Mouse (Mus musculus) liver, embryonic 11.5 days (tissue): ENCODE measurements around the gene Vmn1r159. TPM values are rescaled to one million over a fixed set of nuclear protein-coding genes. Genes with fewer than 3 reads are reported as not detected.
"Not testable (repeated sequence)": the region's sequence is repeated elsewhere in the genome, so short reads cannot be mapped to it uniquely, and the experiment has no call there.

ENCODE experiments used
- ATAC-seq: fragments of 200-750 bp; cut with Nextera tagmentation; replicated peaks from 2 replicates; pipeline ENCODE4 v1.8.0; 2017; ENCODE audit warnings: moderate number of reproducible peaks, mild to moderate bottlenecking, moderate TSS enrichment, moderate library complexity; ENCODE audit not compliant: low FRiP score
- DNase-seq: peaks from one replicate; pipeline ENCODE4 v3.0.0-alpha.2; 2017; ENCODE audit warnings: low spot score
- H3K27ac ChIP-seq: fragments of 300-500 bp; sonication (generic); 2 replicates; pipeline ENCODE4 v1.5.1; 2014; ENCODE audit warnings: mild to moderate bottlenecking, low read depth, low read length, control low read depth
- H3K27me3 ChIP-seq: fragments of 300-500 bp; sonication (generic); replicated peaks from 2 replicates; pipeline ENCODE4 v1.6.1; 2014; ENCODE audit warnings: low read length, mixed read lengths; ENCODE audit not compliant: control insufficient read depth, insufficient read depth
- H3K36me3 ChIP-seq: fragments of 300-500 bp; sonication (generic); 2 replicates; pipeline ENCODE4 v1.6.1; 2014; ENCODE audit warnings: mild to moderate bottlenecking, low read length, moderate library complexity, mixed read lengths; ENCODE audit not compliant: control insufficient read depth, insufficient read depth
- H3K4me1 ChIP-seq: fragments of 300-500 bp; sonication (generic); replicated peaks from 2 replicates; pipeline ENCODE4 v1.6.1; 2014; ENCODE audit warnings: low read length, mixed read lengths; ENCODE audit not compliant: control insufficient read depth, insufficient read depth
- H3K4me2 ChIP-seq: fragments of 300-500 bp; sonication (generic); 2 replicates; pipeline ENCODE4 v1.6.1; 2014; ENCODE audit warnings: mild to moderate bottlenecking, control low read depth, moderate library complexity
- H3K4me3 ChIP-seq: fragments of 300-500 bp; sonication (generic); 2 replicates; pipeline ENCODE4 v1.5.1; 2014; ENCODE audit warnings: low read depth, low read length, control low read depth
- H3K9ac ChIP-seq: fragments of 300-500 bp; sonication (generic); 2 replicates; pipeline ENCODE4 v1.6.1; 2014; ENCODE audit warnings: low read depth, low read length, control low read depth
- H3K9me3 ChIP-seq: fragments of 300-500 bp; sonication (generic); 2 replicates; pipeline ENCODE4 v1.6.1; 2016; ENCODE audit warnings: low read length, inconsistent platforms, mixed read lengths; ENCODE audit not compliant: control insufficient read depth
- WGBS: fragments of 180-500 bp; shearing (Covaris S2); extraction: QIAGEN DNeasy Blood & Tissue Kit; methylation state at CpG from one replicate; pipeline ENCODE4 v1.1.7; 2014; 5-methylcytosine and 5-hydroxymethylcytosine counted together
- polyA plus RNA-seq: library from polyadenylated mRNA; unstranded; fragments of >200 nt; fragmentation: Nextera tagmentation; extraction: Ambion mirVana; gene quantifications from 2 replicates; pipeline ENCODE4 v1.2.1, GENCODE M21; 2014

The Vmn1r159 gene
- not detected in 2 replicates for polyA plus RNA-seq

DNA sequence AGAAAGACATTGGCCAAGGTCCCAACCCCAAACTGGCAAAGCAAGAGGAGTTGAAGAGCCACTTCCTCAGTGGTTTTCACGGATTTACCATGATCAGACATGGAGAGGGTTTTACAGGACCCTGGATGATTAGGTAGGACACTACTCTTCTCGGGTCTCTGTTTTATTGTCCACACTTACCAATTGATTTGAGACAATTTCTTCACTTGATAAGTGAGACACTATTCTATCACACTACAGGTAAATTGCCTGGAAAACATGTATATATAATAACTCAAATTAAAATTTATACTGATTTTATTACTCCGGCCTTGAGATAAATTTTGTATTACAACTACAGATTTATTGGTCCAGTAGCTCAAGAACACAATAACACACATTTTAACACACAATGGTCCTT lies at the start of gene Vmn1r159:
Gene Vmn1r159, minus strand, starts transcription at position 101 of the 400 bp plus-strand sequence.
- H3K4me2 ChIP-seq, H3K9me3 ChIP-seq, H3K4me3 ChIP-seq, DNase-seq, H3K27ac ChIP-seq, H3K36me3 ChIP-seq, ATAC-seq, H3K27me3 ChIP-seq, H3K9ac ChIP-seq, H3K4me1 ChIP-seq: not testable (repeated sequence)
- WGBS = 64% methylated on average over 2 of the region's 3 CpGs

DNA sequence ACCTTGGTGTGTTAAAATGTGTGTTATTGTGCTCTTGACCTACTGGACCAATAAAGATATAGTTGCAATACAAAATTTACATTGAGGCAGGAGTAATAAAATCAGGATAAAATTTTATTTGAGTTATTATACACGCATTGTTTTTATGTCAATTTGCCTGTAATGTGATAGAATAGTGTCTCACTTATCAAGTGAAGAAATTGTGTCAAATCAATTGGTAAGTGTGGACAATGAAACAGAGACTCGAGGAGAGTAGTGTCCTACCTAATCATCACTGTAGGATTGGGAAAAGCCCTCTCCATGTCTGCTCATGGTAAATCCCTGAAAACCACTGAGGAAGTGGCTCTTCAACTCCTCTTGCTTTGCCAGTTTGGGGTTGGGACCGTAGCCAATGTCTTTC lies 27.5 kb upstream of the Vmn1r159 start, which contains the start of gene Vmn1r160:
Gene Vmn1r160, plus strand, starts transcription at position 301 of the 400 bp plus-strand sequence.
- not testable (repeated sequence) for H3K36me3 ChIP-seq, H3K4me3 ChIP-seq, H3K9ac ChIP-seq, DNase-seq, H3K27me3 ChIP-seq, H3K9me3 ChIP-seq, H3K4me2 ChIP-seq, ATAC-seq, H3K27ac ChIP-seq, H3K4me1 ChIP-seq
- 29% methylated on average over 1 of the region's 3 CpGs for WGBS

Other genes starting within 250 kb of the Vmn1r159 start
- not detected in 2 replicates for gene Vmn1r155, start 185.6 kb downstream of the Vmn1r159 start, polyA plus RNA-seq
- gene Gm8693, start 151.3 kb downstream of the Vmn1r159 start, polyA plus RNA-seq = not detected in 2 replicates
- not detected in 2 replicates for gene Gm4567, start 123.9 kb downstream of the Vmn1r159 start, polyA plus RNA-seq
- not detected in 2 replicates for gene Vmn1r157, start 81.9 kb downstream of the Vmn1r159 start, polyA plus RNA-seq
- not detected in 2 replicates for gene Vmn1r158, start 52.8 kb downstream of the Vmn1r159 start, polyA plus RNA-seq
- not detected in 2 replicates for gene Vmn1r160, start 27.6 kb upstream of the Vmn1r159 start, polyA plus RNA-seq
- gene Gm4214, start 141.1 kb upstream of the Vmn1r159 start, polyA plus RNA-seq = not detected in 2 replicates
- gene Gm4216, start 176.3 kb upstream of the Vmn1r159 start, polyA plus RNA-seq = not detected in 2 replicates
- not detected in 2 replicates for gene Vmn1r163, start 211.9 kb upstream of the Vmn1r159 start, polyA plus RNA-seq
- not detected in 2 replicates for gene Gm8720, start 223.9 kb upstream of the Vmn1r159 start, polyA plus RNA-seq